Mouse (Mus musculus) heart, postnatal 14 days (tissue): ENCODE data around the gene Pole4. TPM values are rescaled to one million over a fixed set of nuclear protein-coding genes. Genes with fewer than 3 reads are reported as not detected.
A peak's percentile ranks its signal among the peaks of the same experiment; 100 is the strongest.
"Not testable (repeated sequence)": the region's sequence is repeated elsewhere in the genome, so short reads cannot be mapped to it uniquely, and the experiment has no call there.

ENCODE experiments used
- DNase-seq, 2 experiments: peaks; one replicate each; pipeline ENCODE4 v3.0.0; 2021 to 2022
- intact Hi-C: fragments of 180-260 bp; cut with DNase I; formaldehyde crosslinking; loops from one replicate; pipeline ENCODE4 v1.15.1; 2025
- total RNA-seq, 2 experiments: library from RNA; stranded (reverse); gene quantifications; 2 replicates each; pipeline ENCODE4 v1.2.3; 2021

Gene Pole4
- total RNA-seq, 2 experiments from 2014 or later = 16.2 to 21.1 TPM

- intact Hi-C loops = no loop called here
- no peak for DNase-seq
Measured at GRCm38 (mm10) chr6:82723321-82723720, 18.2 kb upstream of the Pole4 start.

- no peak for DNase-seq
- intact Hi-C loops = no loop called here
Measured at GRCm38 (mm10) chr6:82716126-82716525, 11.0 kb upstream of the Pole4 start.

- intact Hi-C loops = no loop called here
- no peak for DNase-seq
Measured at GRCm38 (mm10) chr6:82715653-82716052, 10.5 kb upstream of the Pole4 start.

GRCm38 (mm10) chr6:82715253-82715652 lies 10.1 kb upstream of the Pole4 start:
- no peak for DNase-seq
- intact Hi-C loops = no loop called here

- intact Hi-C loops = no loop called here
- no peak for DNase-seq
Measured at GRCm38 (mm10) chr6:82714841-82715240, 9.7 kb upstream of the Pole4 start.

DNA sequence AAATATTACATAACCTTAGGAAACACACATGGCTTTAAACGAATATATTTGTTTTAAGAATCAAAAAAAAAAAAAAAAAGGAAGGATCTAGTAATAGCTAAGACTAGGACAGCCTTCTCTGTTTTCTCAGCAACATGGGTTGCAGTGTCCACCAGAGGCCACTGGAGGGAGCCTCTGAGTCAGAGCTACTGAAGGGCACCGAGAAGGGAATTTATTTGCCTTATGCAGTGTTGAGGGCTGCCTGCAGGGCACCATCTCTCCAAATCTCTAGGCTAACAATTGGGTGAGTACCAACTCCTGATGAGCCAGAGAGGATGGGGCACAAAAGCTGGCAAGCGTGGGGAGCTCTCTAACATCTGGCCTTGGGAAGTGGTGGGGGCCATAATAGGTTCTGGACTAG lies 9.1 kb upstream of the Pole4 start:
- intact Hi-C loops = no loop called here
- peak; percentile 66 to 84 for DNase-seq

- no peak for DNase-seq
- intact Hi-C loops = loop anchor here (10.0 kb wide), 1 partner anchor 593 kb away; no protein-coding TSS in a partner anchor
Measured at GRCm38 (mm10) chr6:82707742-82708141, 2.6 kb upstream of the Pole4 start.

DNA sequence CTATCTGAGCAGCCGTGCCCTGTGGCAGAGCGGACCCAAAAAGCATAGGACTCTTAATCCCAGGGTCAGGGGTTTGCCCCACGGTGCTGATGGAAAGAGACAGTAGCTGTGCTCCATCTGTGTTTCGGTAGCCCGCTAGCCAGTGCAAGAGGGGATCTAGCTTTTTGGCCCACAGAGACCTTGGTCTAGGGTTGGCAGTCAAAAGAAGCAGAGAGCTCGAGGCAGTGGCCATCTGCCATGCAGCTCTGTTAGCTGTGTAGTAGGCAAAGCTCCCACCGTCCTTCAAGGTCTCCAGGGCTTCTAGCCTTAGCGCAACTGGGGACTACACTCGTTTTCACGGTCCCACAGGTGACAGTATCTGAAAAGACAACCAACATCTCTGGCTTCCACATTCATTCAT lies 2.1 kb upstream of the Pole4 start:
- no peak for DNase-seq
- intact Hi-C loops = loop anchor here (10.0 kb wide), 1 partner anchor 592 kb away; no protein-coding TSS in a partner anchor

DNA sequence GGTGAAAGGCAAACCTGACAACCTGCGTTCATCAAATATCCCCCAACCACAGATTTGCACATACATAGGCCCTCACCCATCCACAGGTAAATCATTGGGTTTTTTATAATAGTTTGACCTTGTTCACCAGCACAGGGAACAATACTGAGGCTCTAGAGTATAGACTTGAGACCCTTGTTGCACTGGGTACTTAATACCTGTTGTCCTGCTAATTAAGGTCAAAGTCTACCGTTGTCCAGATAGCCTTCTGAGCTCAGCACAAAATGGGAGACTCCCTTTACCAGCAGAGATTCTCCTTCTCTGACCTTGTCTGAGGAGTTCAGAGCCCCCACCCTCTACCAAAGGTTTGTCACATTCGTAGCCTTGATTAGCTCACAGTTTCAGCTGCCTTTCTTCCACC lies 1.5 kb downstream of the Pole4 start:
- intact Hi-C loops = loop anchor here (2.0 to 10.0 kb wide), 4 partner anchors 55 to 727 kb away; no protein-coding TSS in a partner anchor
- DNase-seq = no peak

DNA sequence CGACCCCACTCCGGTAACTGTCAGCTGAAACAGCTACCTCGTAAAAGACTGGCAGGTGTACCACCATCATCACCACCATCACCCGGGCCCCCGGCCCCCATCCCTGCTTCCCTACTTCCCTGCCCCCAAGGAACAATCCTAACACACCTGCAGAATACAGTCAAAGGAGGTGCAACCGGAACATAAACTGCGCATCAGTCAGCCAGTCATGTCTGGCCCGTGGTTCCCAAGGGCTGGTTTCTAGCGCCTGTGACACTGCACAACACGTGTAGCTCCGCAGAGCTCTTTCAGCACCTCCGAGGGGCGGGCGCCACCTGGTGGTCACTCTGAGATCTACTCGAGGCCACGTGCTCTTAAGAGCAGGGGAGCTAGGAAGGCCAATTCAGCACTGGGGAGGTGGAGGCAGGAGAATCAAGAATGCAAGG lies 2.6 kb downstream of the Pole4 start:
- intact Hi-C loops = loop anchor here (2.0 to 10.0 kb wide), 4 partner anchors 54 to 726 kb away; no protein-coding TSS in a partner anchor
- DNase-seq = peak; percentile 89 to 93

- no peak for DNase-seq
- intact Hi-C loops = loop anchor here (5.0 to 10.0 kb wide), 2 partner anchors 409 to 586 kb away; no protein-coding TSS in a partner anchor
Measured at GRCm38 (mm10) chr6:82701296-82701695, 3.9 kb downstream of the Pole4 start.

- DNase-seq = no peak
- intact Hi-C loops = loop anchor here (5.0 to 10.0 kb wide), 2 partner anchors 408 to 585 kb away; no protein-coding TSS in a partner anchor
Measured at GRCm38 (mm10) chr6:82699831-82700230, 5.3 kb downstream of the Pole4 start.

- intact Hi-C loops = no loop called here
- no peak for DNase-seq
Measured at GRCm38 (mm10) chr6:82696736-82697135, 8.4 kb downstream of the Pole4 start.

GRCm38 (mm10) chr6:82694668-82695067 lies 10.5 kb downstream of the Pole4 start:
- DNase-seq = no peak

GRCm38 (mm10) chr6:82689474-82689873 lies 15.7 kb downstream of the Pole4 start:
- no peak for DNase-seq
- intact Hi-C loops = no loop called here

More at GRCm38 (mm10) chr6:82694668-82695067, 10.5 kb downstream of the Pole4 start:
- intact Hi-C loops = no loop called here

DNA sequence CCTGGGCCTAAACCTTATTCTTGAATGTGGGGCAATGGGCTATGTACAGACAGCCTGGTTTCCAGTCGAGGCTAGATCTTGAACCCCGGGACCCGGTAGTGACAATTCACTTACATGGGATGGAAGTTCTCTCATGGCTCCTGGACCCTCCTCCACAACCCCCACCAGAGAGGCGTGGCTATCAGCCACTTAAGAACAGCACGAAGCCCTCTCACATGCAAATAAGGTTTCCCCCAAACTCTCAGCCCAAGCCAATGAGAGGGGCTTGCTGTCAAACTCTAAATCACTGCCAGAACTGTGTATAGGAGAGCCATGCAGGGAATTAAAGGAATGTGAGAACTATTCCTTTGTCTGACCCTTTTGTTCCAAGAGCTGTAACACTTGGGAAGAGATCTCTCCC lies 16.6 kb downstream of the Pole4 start:
- DNase-seq, intact Hi-C loops: not testable (repeated sequence)

GRCm38 (mm10) chr6:82684136-82684535 lies 21.0 kb downstream of the Pole4 start:
- intact Hi-C loops = no loop called here
- no peak for DNase-seq

DNA sequence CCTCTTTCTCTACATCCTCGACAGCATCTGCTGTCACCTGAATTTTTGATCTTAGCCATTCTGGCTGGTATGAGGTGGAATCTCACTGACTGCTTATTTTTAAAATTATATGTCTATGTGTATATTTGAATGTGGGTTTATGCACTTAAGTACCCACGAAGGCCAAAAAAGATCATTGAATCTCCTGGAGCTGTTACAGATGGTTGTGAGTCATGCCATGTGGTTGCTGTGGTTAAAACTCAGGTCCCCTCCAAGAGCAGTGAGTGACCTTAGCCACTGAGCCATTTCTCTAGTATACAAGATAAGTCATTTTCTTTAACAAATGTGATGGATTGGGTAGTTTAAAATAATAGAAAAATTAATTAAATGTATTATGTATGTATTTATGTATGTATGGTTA lies 25.9 kb downstream of the Pole4 start:
- intact Hi-C loops, DNase-seq: not testable (repeated sequence)

DNA sequence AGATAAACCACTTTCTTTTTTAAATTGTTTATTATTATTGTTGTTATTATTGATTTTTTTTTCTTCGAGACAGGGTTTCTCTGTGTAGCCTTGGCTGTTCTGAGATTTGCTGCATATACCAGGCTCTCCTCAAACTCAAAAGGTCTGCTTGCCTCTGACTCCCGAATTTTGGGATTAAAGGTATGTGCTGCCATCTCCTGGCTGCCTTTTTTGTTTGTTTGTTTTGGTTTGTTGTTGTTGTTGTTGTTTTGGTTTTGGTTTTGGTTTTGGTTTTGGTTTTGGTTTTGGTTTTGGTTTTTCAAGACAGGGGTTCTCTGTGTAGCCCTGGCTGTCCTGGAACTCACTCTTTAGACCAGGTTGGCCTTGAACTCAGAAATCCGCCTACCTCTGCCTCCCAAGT lies 27.5 kb downstream of the Pole4 start:
- DNase-seq, intact Hi-C loops: not testable (repeated sequence)

DNA sequence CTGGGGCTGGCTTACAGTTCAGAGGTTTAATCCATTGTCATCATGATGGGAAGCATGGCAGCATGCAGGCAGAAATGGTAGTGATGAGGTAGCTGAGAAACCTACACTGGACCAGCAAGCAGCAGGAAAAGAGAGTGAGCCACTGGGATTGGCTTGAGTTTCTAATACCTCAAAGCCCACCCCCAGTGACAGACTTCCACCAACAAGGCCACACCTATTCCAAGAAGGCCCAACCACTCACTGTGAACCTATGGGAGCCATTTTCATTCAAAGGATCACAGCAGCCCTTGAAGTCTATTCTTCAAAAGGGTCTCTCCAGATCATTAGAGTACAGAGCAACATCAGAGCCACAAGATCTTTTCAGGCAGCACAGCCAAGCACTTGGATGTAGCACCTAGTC lies 38.7 kb downstream of the Pole4 start:
- no peak for DNase-seq

DNA sequence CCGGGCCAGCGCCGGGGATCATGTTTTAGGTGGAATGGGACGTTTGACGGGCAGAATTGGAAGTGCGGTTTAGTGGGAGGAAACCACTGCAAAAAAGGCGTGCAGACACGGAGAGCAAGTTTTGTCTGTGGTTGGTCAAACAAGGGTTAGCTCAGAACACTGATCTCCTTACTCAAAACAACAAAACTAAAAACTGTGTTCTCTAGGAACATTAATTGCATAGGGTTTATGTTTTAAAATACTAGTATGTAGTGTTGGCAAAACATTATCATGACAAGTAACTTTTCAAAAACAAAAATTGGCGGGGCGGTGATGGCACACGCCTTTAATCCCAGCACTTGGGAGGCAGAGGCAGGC lies 52.0 kb downstream of the Pole4 start:
- intact Hi-C loops = no loop called here
- DNase-seq = no peak

More for the DNA sequence above, 38.7 kb downstream of the Pole4 start:
- intact Hi-C loops = no loop called here

DNA sequence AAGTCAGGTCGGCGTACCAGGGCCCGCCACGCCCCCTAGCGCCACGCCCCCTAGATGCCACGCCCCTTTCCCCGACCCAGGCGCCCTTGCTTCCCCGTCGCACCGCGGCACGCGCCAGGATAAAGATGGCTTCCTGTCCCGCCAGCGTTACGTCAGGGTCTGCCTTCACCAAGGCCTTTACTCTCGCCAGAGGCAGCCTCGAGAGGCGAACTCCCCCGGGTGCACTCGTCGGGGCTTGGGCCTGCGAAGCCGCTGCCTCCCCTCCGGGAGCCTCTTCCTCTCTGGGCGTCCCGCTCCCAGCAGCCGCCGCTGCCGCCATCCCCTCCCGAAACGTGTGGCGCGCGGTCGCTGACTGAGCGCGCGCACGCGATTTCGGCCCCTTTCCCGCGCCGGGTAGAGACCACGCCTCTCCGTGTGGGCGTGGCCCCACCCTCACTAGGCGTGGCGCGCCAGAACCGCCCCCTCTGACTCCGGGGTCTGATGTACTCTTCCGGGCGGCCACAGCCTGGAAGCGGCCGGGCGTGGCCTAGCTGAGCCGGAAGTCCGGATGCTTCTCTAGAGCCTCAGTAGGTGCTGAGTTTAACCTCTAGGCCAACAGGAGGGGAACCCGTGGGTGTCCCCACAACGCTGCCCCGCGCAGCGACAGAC lies 52.5 kb downstream of the Pole4 start:
- intact Hi-C loops = no loop called here
- DNase-seq = peak; percentile 95 to 98
